Mouse (Mus musculus) stomach, embryonic 14.5 days (tissue): ENCODE measurements at regions not wholly inside any gene's neighbourhood (a gene's known extent, or its start where the extent isn't known, plus 50 kb on each side); places are given as distances from the start of the nearest gene placed in this dataset.

Experiments used
- ATAC-seq: fragments of 200-750 bp; cut with Nextera tagmentation; 2 replicates; pipeline ENCODE4 v1.8.0; 2017; ENCODE audit warnings: low read depth, moderate TSS enrichment; ENCODE audit not compliant: insufficient number of reproducible peaks, insufficient read depth, low FRiP score
- H3K27ac ChIP-seq: fragments of 300-500 bp; sonication (generic); 2 replicates; pipeline ENCODE4 v1.5.1; 2014; ENCODE audit warnings: mild to moderate bottlenecking, low read length, moderate library complexity, mixed read lengths
- H3K27me3 ChIP-seq: fragments of 300-500 bp; sonication (generic); 2 replicates; pipeline ENCODE4 v1.6.1; 2014; ENCODE audit warnings: low read length, control low read depth, mixed read lengths; ENCODE audit not compliant: control insufficient read depth, insufficient read depth
- H3K36me3 ChIP-seq: fragments of 300-500 bp; sonication (generic); 2 replicates; pipeline ENCODE4 v1.6.1; 2014; ENCODE audit warnings: mild to moderate bottlenecking, control low read depth, low read length, moderate library complexity, mixed read lengths; ENCODE audit not compliant: control insufficient read depth, insufficient read depth
- H3K4me1 ChIP-seq: fragments of 300-500 bp; sonication (generic); 2 replicates; pipeline ENCODE4 v1.6.1; 2014; ENCODE audit warnings: low read length, control low read depth, mixed read lengths; ENCODE audit not compliant: control insufficient read depth, insufficient read depth
- H3K4me2 ChIP-seq: fragments of 300-500 bp; sonication (generic); replicated peaks from 2 replicates; pipeline ENCODE4 v1.6.1; 2014; ENCODE audit warnings: low read depth, low read length, control low read depth
- H3K4me3 ChIP-seq: fragments of 300-500 bp; sonication (generic); 2 replicates; pipeline ENCODE4 v1.5.1; 2014; ENCODE audit warnings: low read depth, low read length, control low read depth
- H3K9ac ChIP-seq: fragments of 300-500 bp; sonication (generic); replicated peaks from 2 replicates; pipeline ENCODE4 v1.6.1; 2014; ENCODE audit warnings: low read depth, mild to moderate bottlenecking, control low read depth, low read length, moderate library complexity, mixed read lengths
- H3K9me3 ChIP-seq: fragments of 300-500 bp; sonication (generic); 2 replicates; pipeline ENCODE4 v1.6.1; 2016; ENCODE audit warnings: low read depth, low read length, control low read depth; ENCODE audit not compliant: control insufficient read depth
- WGBS: fragments of 180-500 bp; shearing (Covaris S2); extraction: QIAGEN DNeasy Blood & Tissue Kit; methylation state at CpG from one replicate; pipeline ENCODE4 v1.1.7; 2014; 5-methylcytosine and 5-hydroxymethylcytosine counted together

DNA sequence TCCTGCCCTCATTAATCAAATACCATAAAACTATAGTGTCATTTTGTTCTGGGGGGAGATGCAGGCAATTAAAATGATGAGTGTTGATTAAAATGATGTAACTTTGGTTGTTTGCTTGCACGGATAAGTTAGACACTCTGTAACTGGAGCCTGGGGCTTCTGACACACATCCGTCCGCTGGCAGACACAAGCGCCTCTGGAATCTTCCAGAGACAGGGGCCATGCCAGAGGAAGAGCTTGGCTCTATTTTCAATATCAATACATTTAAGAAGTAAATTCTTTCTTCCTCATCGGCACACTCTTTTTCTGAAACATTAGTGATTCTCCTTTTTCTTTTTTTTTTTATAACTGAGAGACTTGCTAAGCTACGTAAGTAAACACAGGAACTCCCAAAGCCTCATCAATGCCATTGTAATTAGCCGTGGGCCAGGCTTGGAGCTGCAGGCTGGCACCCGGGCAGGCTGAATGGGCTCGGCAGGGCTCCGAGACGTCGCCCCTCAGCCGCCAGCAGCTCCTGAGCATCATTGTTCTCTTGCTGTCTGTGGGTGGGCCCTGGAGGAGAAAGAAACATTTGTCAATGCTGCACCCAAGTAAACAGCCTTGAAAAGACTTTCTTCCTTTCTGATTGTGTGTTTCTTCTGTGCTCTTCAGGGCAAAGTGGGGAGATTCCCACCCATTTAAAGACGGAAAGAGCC, 151.4 kb upstream of the A230072I06Rik start:
- WGBS, result 27% methylated on average over 14 of the region's 14 CpGs
- Histone ChIP-seq H3K4me3 (no peak overlapping the region), H3K27ac (no peak overlapping the region), H3K4me2 (no peak overlapping the region), H3K9me3 (no peaks in the 10 kb centered on the region), H3K9ac (no peak overlapping the region), H3K36me3 (no peaks in the 10 kb centered on the region), H3K4me1 (peaks cover 3% of the 10 kb centered on the region; the same call in 1 of the 2 replicates), H3K27me3 (no peaks in the 10 kb centered on the region)
- ATAC-seq, result no peak

- ATAC-seq, result no peak
- no peaks in the 10 kb centered on the region for H3K9me3 ChIP-seq
- H3K9ac ChIP-seq, result no peak overlapping the region
- 29% methylated on average over 4 of the region's 4 CpGs for WGBS
- no peak overlapping the region for H3K4me3 ChIP-seq
- no peak overlapping the region for H3K4me2 ChIP-seq
- no peak overlapping the region for H3K27ac ChIP-seq
- H3K27me3 ChIP-seq, result no peaks in the 10 kb centered on the region
- H3K36me3 ChIP-seq, result no peaks in the 10 kb centered on the region
- H3K4me1 ChIP-seq, result peaks cover 3% of the 10 kb centered on the region; the same call in 1 of the 2 replicates
Measured at GRCm38 (mm10) chr8:12127801-12128490, 150.7 kb upstream of the A230072I06Rik start.

DNA sequence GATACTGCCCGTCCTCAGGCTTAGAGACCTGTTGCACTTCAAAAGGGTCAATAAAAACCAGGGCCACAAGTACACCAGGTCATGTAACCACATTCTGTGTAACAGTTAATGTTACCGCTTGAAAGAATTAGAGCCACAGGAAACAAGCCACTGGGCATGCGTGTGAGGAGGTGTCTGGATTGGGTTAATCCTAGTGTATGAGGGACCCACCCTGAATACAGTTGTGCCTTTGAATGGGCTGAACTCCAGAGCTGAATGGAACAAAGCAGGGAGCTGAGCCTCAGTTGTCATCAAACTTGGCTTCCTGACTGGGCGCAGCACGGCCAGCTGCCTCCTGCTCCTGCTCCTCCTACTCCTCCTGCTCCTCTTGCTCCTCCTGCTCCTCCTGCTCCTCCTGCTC, 148.0 kb upstream of the A230072I06Rik start:
- Histone ChIP-seq H3K9me3 (no peaks in the 10 kb centered on the region), H3K36me3 (no peaks in the 10 kb centered on the region), H3K4me3 (no peak overlapping the region), H3K4me2 (no peak overlapping the region), H3K27me3 (no peaks in the 10 kb centered on the region), H3K27ac (no peak overlapping the region), H3K9ac (no peak overlapping the region), H3K4me1 (peaks cover 3% of the 10 kb centered on the region; the same call in 1 of the 2 replicates)
- ATAC-seq, result no peak
- 56% methylated on average over 5 of the region's 5 CpGs for WGBS

GRCm38 (mm10) chr8:12134200-12134599, 144.4 kb upstream of the A230072I06Rik start:
- no peak for ATAC-seq
- Histone ChIP-seq H3K27ac (no peak overlapping the region), H3K36me3 (no peaks in the 10 kb centered on the region), H3K4me2 (no peak overlapping the region), H3K9ac (no peak overlapping the region), H3K9me3 (no peaks in the 10 kb centered on the region), H3K27me3 (no peaks in the 10 kb centered on the region), H3K4me3 (no peak overlapping the region), H3K4me1 (no peaks in the 10 kb centered on the region)
- 53% methylated on average over 1 of the region's 1 CpGs for WGBS

- WGBS, result 77% methylated on average over 14 of the region's 14 CpGs
- H3K4me3 ChIP-seq, result no peak overlapping the region
- no peak for ATAC-seq
- H3K9me3 ChIP-seq, result no peaks in the 10 kb centered on the region
- H3K27ac ChIP-seq, result no peak overlapping the region
- no peak overlapping the region for H3K4me2 ChIP-seq
- H3K9ac ChIP-seq, result no peak overlapping the region
- no peaks in the 10 kb centered on the region for H3K36me3 ChIP-seq
- H3K27me3 ChIP-seq, result no peaks in the 10 kb centered on the region
- no peaks in the 10 kb centered on the region for H3K4me1 ChIP-seq
Measured at GRCm38 (mm10) chr8:12135392-12136177, 143.0 kb upstream of the A230072I06Rik start.

DNA sequence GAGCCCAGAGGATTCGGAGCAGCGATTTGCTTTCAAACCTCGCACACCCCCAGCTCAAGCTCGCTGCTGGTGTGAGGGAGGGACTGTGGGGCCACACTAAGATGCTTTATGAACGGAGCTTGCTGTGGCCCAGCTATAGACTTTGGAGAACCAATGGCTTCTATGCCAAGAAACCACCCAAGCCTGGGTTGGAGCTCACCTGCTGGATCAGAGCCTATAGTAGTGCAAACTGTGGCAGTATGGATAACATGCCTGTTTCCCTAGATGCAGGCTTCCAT, 142.5 kb upstream of the A230072I06Rik start:
- no peak for ATAC-seq
- Histone ChIP-seq H3K9me3 (no peaks in the 10 kb centered on the region), H3K9ac (no peak overlapping the region), H3K36me3 (no peaks in the 10 kb centered on the region), H3K27ac (no peak overlapping the region), H3K27me3 (no peaks in the 10 kb centered on the region), H3K4me2 (no peak overlapping the region), H3K4me3 (no peak overlapping the region), H3K4me1 (no peaks in the 10 kb centered on the region)
- 87% methylated on average over 5 of the region's 5 CpGs for WGBS

DNA sequence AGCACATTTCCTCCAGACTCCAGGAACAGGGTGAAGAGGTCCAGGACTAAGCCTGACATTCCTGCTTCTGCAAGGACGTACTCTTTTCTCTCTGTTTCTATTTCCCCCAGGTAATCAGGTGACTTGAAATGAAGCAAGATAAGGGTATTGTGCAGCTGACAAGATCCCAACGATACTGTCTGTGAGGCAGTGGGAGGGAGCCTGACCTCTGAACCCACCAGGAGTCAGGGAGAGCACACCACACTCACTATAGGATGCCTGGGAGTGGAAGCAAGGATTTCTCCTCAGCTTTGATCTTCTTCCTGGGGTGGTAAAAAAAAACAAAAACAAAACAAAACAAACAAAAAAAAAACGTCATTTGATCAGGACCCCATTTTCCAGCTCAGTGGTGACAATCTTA, 141.1 kb upstream of the A230072I06Rik start:
- no peak for ATAC-seq
- Histone ChIP-seq H3K9ac (no peak overlapping the region), H3K4me2 (no peak overlapping the region), H3K9me3 (no peaks in the 10 kb centered on the region), H3K4me1 (no peaks in the 10 kb centered on the region), H3K4me3 (no peak overlapping the region), H3K36me3 (no peaks in the 10 kb centered on the region), H3K27me3 (no peaks in the 10 kb centered on the region), H3K27ac (no peak overlapping the region)
- 23% methylated on average over 3 of the region's 3 CpGs for WGBS

DNA sequence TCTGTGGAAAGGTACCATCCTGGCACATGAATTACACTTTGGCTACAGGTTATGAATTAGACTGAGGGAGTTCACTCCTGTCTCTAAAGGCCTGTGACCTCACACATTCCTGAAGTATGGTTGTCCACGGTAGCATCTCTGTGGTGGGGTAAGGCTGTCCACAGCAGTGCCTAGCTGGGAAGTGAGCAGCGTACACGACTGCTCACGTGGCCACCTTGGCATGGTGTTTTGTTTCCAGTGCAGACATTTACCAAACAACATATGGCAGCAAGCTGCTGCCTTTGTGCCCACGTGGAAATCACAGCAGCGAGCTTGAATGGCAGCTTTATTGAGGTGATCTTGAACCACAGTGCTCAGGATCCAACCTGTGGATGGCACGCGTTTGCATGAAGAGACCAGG, 140.7 kb upstream of the A230072I06Rik start:
- Histone ChIP-seq H3K27me3 (no peaks in the 10 kb centered on the region), H3K4me3 (no peak overlapping the region), H3K27ac (no peak overlapping the region), H3K9ac (no peak overlapping the region), H3K4me1 (no peaks in the 10 kb centered on the region), H3K9me3 (no peaks in the 10 kb centered on the region), H3K36me3 (no peaks in the 10 kb centered on the region), H3K4me2 (no peak overlapping the region)
- no peak for ATAC-seq
- WGBS, result 70% methylated on average over 8 of the region's 8 CpGs
